Mouse (Mus musculus) liver, postnatal 0 days (tissue): Measurements from ENCODE around the gene Pde4a.

ENCODE experiments used
- CTCF ChIP-seq: sonication (generic); IDR thresholded peaks from 2 replicates; pipeline ENCODE4 v1.5.1; 2016; ENCODE audit warnings: antibody characterized with exemption, low read depth
- EP300 ChIP-seq: IDR thresholded peaks from 2 replicates; pipeline ENCODE4 v1.6.1; 2016; ENCODE audit warnings: antibody characterized with exemption, low read depth, mild to moderate bottlenecking

DNA sequence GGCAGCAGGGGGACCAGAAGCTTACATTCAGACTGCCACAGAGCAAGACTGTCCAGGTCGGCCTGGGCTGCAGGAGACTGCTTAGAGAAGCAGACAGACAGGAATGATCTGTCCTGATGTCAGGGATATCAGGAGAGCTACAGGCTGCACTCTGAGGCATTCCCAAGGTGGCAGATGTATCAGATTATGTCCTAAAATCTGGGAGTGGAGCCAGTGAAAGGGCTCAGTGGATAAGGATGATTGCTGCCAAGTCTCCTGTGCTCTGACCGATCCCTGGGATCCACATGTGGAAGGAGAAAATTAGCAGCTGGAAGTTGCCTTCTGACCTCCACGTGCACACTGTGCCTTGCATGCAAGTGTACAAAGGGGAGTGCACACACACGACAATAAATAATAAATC, 14.9 kb downstream of the Pde4a start:
- TF ChIP-seq CTCF: no peak
- no peak for TF ChIP-seq EP300
